Mouse (Mus musculus): ENCODE data around the gene Cenph.
"Not testable (repeated sequence)": the region's sequence is repeated elsewhere in the genome, so short reads cannot be mapped to it uniquely, and the experiment has no call there.

Cenph gene

DNA sequence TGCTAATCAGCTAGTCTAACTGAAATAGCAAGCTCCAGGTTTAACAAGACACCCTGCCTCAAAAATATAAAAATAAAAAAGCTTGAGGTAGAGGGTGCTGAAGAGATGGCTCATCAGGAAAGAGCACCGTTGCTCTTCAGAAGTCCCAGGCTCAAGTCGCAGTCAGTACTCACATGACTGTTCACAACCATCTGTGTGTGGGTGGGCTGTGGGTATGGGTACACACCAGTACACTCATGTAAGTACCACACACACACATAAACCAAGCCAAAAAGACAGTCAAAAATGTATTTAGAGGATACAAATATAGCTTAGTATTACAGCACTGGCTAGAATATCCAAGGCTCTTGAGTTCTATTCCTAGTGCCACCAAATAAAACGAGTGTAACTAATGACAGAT is 29.6 kb downstream of the Cenph start:
- DNase-seq (ENCODE audit: low spot score) = no peak

DNA sequence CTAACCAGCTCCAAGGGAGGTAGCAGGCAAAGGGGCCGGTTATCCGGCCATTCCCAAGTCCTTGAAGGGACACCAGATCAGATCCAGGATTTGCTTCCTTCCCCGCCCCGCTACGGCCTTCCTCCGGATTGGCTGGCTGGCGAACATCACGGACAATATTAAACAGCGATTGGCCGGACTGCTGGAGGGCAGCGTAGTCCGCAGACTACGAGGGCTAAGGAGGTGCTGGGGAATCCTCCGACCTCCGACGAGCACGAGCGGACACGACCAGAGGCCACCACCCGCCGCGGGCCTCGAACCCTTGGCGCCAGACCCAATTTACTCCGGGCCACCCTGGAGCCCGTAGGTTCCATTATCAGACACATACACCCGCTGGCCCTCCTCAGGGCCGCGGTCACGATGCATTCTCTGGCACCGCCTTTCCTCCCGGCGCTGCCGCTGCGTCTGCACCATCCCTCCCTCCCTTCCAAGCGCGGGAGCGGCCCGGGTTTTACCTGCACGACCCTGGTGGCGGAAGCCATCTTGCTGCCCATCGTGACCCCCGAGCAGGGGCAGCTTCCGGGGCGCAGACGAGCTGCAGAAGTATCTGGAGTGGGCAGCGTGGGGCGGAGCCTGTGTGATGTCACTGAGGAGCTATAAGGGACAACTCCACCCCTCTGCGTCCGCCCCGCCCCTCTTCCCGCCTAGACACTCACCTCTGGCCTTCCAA is 31.5 kb downstream of the Cenph start, which contains the start of gene Mrps36:
Mrps36 (minus strand) TSS at position 624 of the 709 bp plus-strand sequence.
- peak; percentile 93 for DNase-seq (ENCODE audit: low spot score)

DNA sequence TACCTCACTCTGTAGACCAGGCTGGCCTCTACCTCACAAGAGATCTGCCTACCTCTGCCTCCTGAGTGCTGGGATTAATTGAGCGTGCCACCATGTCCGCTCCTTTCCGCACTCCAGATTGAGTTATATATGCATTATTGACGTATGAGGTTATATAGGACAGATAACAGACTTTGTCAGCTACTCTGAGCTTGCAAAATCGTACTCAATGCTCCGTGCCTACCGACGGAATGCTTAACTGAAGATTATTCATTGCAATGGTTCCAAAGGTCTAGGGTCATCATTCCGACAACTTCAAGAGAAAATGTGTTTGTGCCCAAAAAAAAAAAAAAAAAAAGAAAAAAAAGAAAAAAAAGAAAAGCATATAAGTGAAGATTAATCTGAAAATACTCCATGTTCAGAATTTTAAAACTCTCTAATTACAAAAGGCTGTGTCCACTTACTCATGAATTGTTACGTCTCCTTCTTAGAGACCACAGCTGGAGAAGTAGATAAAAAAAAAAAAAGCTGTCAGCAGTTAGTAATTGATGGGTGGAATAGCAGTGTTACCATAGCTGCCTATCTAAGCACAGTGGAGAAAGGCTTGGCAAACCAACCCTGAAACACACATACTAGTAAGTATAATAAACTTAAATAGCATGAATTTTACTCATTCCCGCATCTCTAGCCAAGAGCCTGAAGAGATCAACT is 32.2 kb downstream of the Cenph start:
- no peak for DNase-seq (ENCODE audit: low spot score)

DNA sequence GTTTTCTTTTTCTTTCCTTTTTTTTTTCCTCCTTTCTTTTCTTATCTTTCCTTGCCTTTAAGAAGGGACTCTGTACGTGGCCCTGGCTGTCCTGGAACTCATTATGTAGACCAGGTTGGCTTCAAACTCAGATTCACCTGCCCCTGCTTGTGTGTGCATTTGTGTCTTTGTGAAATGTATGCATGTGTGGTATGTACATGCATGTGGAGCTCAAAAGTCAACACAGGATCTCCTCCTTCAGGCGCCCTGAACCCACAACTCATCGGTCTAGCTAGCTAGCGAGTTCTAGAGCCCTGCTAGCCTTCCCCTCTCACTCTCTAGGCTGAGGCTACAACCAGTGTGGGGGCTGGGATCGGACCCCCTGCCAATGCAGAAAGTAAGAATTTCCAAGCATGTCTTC is 32.9 kb downstream of the Cenph start:
- DNase-seq (ENCODE audit: low spot score) = no peak

DNA sequence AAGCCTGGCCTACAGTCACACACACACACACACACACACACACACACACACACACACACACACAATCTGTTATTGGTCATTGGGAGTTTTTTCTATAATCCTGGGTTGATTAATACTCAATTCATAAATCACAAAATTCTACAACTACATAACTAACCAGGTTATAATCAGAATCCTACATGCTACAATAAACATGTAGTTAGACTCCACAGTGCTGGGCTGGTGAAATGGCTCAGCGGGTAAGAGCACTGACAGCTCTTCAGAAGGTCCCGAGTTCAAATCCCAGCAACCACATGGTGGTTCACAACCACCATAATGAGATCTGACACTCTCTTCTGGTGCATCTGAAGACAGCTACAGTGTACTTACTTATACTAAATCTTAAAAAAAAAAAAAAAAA is 42.9 kb downstream of the Cenph start:
- DNase-seq (ENCODE audit: low spot score) = no peak

DNA sequence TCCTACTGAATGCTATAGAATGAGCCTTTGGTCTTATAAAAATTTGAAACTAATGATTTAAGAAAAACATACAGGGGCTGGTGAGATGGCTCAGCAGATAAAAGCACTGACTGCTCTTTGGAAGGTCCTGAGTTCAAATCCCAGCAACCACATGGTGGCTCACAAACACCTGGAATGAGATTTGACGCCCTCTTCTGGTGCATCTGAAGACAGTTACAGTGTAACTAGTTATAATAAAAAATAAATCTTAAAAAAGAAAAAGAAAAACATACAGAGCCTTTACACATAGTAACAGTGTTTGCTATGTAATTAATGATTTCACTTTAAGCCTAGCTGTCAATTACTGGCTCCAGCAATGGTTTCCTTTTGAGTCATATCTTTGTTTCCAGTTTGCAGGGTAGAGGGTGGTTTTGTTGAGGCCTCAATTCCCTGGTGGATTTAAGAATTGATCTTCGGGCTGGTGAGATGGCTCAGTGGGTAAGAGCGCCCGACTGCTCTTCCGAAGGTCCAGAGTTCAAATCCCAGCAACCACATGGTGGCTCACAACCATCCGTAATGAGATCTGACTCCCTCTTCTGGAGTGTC is 44.1 kb downstream of the Cenph start:
- not testable (repeated sequence) for DNase-seq (ENCODE audit: low spot score)

DNA sequence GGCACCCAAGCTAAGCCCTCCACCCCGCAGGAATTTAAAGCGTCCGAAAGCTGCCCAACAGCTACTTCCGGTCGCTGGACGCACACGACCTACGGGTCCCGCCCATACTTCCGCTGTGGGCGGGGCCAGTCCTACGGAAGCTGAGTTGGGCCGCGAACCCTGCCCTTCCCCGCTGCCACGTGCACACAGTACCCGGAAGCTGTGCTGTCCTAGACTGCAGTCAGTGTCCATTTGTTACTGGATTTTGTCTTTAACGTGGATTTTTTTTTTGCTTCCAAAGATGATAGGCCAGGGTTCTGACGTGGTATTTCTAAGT is 44.9 kb downstream of the Cenph start, which contains the start of gene Cdk7:
Cdk7 (minus strand) TSS at position 79 of the 316 bp plus-strand sequence.
- DNase-seq (ENCODE audit: low spot score) = peak; percentile 97

DNA sequence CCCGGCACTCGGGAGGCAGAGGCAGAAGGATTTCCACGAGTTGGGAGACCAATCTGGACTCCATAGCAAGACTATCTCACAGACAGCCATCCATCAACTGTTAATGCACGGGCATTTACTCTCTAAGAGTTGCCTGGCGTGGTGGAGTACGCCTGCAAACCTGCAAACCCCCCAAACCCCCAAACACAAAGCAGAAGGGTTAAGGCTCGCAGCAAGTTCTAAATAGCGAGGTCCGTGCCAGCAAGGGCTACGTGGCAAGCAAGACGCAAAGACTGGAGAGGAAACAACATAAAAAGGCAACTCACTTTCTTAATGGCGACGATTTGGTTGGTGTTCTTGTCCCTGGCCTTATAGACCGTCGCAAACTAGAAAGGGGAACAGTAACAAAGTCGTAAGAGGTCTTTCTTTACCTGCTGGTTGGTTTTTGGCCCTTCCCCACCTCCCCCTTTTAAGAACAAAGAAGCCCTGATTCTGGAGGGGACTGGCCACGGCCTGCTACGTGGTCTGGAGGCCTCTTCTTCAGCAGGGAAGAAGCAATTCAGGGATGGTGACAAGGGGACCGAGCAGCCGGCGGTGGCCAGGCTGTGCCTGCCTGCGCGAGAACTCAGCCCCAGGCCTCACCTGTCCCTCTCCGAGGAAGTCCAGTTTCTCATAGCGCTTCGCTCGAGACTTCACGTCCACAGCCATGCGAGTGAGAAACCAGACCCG is 45.4 kb downstream of the Cenph start:
- no peak for DNase-seq (ENCODE audit: low spot score)

DNA sequence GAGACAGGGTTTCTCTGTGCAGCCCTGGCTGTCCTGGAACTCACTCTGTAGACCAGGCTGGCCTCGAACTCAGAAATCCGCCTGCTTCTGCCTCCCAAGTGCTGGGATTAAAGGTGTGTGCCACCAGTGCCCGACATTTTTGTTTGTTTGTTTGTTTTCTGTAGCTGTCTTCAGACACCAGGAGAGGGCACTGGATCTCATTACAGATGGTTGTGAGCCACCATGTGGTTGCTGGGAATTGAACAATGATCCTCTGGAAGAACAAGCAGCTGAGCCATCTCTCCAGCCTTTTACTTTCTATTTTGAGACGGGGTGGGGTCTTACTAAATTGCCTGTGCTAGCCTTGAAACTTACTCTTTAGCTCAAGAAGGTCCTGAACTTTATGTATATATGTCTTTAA is 47.2 kb downstream of the Cenph start:
- DNase-seq (ENCODE audit: low spot score) = not testable (repeated sequence)

DNA sequence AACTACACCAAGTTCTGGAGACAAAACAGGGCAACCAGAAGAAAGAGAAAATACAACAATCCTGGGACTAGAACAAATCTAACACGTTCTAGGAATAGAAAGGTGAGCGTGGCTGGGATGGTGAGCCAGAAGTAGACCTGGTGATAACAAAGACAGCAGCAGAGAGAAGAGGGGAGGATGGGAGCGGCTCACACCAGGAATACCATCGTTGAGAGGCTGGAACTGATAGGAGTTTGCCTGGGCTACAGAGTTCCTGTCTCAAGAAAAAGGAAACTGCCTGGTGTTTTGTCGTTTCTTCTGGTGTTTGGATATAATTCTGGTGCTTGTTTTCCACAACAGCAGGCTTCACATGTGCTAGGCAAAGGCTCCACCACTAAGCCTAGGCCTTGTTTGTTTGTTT is 47.6 kb downstream of the Cenph start:
- no peak for DNase-seq (ENCODE audit: low spot score)

DNA sequence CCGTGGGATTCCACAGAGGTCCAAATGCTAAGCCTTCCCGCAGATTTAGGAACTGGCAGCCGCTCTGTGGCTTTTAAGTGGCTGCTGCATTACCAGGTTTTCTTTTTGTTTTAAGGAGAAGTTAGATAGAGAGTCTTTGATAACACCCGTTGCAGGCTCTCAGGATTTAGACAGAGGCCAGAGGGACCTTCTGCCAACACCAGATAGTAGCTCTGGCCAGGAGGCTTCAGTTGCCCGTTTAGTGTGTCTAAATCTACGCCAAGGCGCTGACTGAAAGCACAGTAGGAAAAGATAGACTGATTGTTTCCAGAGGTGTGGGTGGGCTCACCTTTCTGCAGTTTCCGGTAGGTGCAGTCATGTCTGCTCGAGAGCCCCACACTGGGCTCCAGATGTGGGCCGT is 50.5 kb downstream of the Cenph start:
- no peak for DNase-seq (ENCODE audit: low spot score)

DNA sequence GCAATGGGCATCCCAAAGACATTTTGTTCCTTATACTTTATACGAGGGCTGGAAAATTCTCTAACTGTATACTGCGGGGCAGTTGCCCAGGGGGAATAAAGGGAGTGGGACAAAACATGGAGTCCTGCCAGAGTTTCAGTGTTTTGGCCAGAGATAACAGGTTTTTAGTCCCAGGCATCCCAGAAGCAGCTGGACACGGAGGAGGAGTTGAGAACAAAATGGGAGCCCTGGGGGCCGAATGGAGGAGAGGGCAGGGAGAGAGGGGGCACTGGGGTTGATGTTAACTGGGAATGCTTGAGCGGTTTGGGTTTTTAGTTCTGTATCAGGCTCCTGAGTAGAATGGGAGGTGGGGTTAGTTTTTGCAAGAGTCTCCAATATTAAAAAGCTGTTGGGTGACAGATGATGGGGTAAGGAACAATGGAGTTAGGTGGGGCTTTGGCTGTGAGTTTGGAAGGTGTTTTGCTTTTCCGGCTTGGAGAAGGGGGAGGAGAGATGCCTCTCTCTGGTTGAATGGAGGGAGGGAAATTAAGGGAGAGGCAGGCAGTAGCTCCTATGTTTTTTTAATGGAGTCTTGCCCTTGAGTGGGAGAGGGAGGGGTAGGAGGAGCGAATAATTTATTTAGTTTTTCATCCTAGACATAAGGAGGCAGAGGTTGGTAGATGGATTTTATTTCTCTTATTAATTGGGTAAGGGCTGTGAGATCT is 51.5 kb downstream of the Cenph start:
- no peak for DNase-seq (ENCODE audit: low spot score)

DNA sequence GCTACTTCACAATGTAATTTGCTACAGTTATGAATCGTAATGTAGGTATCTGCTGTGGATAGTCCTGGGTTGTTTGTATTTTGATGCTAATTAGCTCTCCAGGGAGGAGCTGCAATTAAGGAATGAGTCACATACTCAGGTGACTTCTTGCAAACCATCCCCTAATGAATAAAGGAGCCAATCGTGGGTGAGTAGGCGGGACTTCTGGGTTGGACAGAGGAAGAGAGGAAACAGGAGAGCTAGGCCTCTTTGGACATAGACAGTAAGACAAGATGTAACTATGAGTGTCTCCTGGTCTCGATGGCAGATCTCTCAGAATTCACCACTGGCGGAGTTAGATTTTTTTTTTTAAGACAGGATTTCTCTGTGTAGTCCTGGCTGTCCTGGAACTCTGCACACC is 54.0 kb downstream of the Cenph start:
- no peak for DNase-seq (ENCODE audit: low spot score)

DNA sequence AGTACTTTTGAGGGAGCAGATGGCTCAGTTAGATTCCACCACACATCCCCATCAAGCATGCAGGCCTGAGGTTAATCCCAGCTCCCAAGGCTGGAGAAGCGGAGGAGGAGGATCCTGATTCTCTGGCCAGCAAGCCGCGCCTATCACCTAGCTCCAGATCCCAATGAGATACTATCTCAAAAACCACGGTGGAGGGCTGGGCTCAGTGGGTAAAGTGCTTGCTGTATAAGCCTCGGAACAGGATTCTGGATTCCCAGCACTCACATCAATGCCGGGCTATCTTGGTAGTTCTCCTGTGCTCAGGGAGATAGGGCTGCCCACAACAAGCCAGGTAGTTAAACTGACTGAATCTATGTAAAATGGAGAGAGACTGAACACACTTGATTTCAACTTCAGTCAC is 60.2 kb downstream of the Cenph start:
- DNase-seq (ENCODE audit: low spot score) = no peak

All from adipocyte (in vitro differentiated cells).